Mouse (Mus musculus) 416B (cell line): ENCODE measurements around the gene Prss30.
"Not testable (repeated sequence)": the region's sequence is repeated elsewhere in the genome, so short reads cannot be mapped to it uniquely, and the experiment has no call there.

Source experiments
- DNase-seq: peaks from one replicate; pipeline ENCODE4 v3.0.0; 2011; ENCODE audit warnings: low read depth

The Prss30 gene

GRCm38 (mm10) chr17:23984989-23985388 is 4.6 kb upstream of the Prss30 start:
- no peak for DNase-seq

- DNase-seq, result peak; percentile 10
Observed at GRCm38 (mm10) chr17:23982912-23983311, 2.5 kb upstream of the Prss30 start.

GRCm38 (mm10) chr17:23979471-23979870 is 895 bp downstream of the Prss30 start:
- DNase-seq, result peak; percentile 36

GRCm38 (mm10) chr17:23976665-23977064 is 3.7 kb downstream of the Prss30 start:
- DNase-seq, result no peak

GRCm38 (mm10) chr17:23971315-23971714 is 9.1 kb downstream of the Prss30 start:
- DNase-seq, result peak; percentile 28

GRCm38 (mm10) chr17:23969231-23969630 is 11.1 kb downstream of the Prss30 start:
- DNase-seq, result peak; percentile 88

- DNase-seq, result peak; percentile 60
Observed at GRCm38 (mm10) chr17:23968780-23969179, 11.6 kb downstream of the Prss30 start.

GRCm38 (mm10) chr17:23966658-23967401 is 13.5 kb downstream of the Prss30 start:
- peak; percentile 10 for DNase-seq

- no peak for DNase-seq
Observed at GRCm38 (mm10) chr17:23965805-23966425, 14.5 kb downstream of the Prss30 start.

- DNase-seq, result peak; percentile 47
Observed at GRCm38 (mm10) chr17:23961573-23962122, 18.7 kb downstream of the Prss30 start.

- DNase-seq, result peak; percentile 81
Observed at GRCm38 (mm10) chr17:23960084-23960738, 20.2 kb downstream of the Prss30 start.

- DNase-seq, result no peak
Observed at GRCm38 (mm10) chr17:23955174-23955573, 25.2 kb downstream of the Prss30 start, which contains the start of gene Sbpl. Gene Sbpl, minus strand, starts transcription at chr17:23955274.

GRCm38 (mm10) chr17:23950828-23951227 is 29.5 kb downstream of the Prss30 start:
- DNase-seq, result not testable (repeated sequence)

GRCm38 (mm10) chr17:23949068-23949467 is 31.3 kb downstream of the Prss30 start:
- DNase-seq, result no peak

- DNase-seq, result not testable (repeated sequence)
Observed at GRCm38 (mm10) chr17:23947486-23947885, 32.9 kb downstream of the Prss30 start.

- no peak for DNase-seq
Observed at GRCm38 (mm10) chr17:23941372-23941771, 39.0 kb downstream of the Prss30 start, which contains the start of gene Sbp. Gene Sbp, plus strand, starts transcription at chr17:23941672.

GRCm38 (mm10) chr17:23931157-23931556 is 49.2 kb downstream of the Prss30 start:
- peak; percentile 62 for DNase-seq

GRCm38 (mm10) chr17:23925090-23925493 is 55.3 kb downstream of the Prss30 start:
- DNase-seq, result peak; percentile 76

- DNase-seq, result peak; percentile 96
Observed at GRCm38 (mm10) chr17:23924531-23925007, 55.8 kb downstream of the Prss30 start.
